Mouse (Mus musculus) left cerebral cortex, postnatal 10 days (tissue): ENCODE measurements at regions not wholly inside any gene's neighbourhood (a gene's known extent, or its start where the extent isn't known, plus 50 kb on each side); places are given as distances from the start of the nearest gene placed in this dataset.
A peak's percentile ranks its signal among the peaks of the same experiment; 100 is the strongest.

ENCODE experiments used
- DNase-seq, 2 experiments: peaks; one replicate each; pipeline ENCODE4 v3.0.0; 2021 to 2022; ENCODE audit warnings: low spot score in 2 of 2, mixed read lengths in 1 of 2; ENCODE audit errors: extremely low spot score in 1 of 2
- intact Hi-C: fragments of 180-260 bp; cut with DNase I; formaldehyde crosslinking; loops from one replicate; pipeline ENCODE4 v1.15.1; 2025

GRCm38 (mm10) chr15:62106518-62106975 is 1183.7 kb upstream of the A1bg start:
- DNase-seq = peak; percentile 65 to 97
- intact Hi-C loops = no loop called here

GRCm38 (mm10) chr15:62105483-62105882 is 1182.7 kb upstream of the A1bg start:
- intact Hi-C loops = no loop called here
- no peak for DNase-seq

GRCm38 (mm10) chr15:62104653-62105052 is 1181.8 kb upstream of the A1bg start:
- intact Hi-C loops = no loop called here
- DNase-seq = peak; percentile 20 to 52

DNA sequence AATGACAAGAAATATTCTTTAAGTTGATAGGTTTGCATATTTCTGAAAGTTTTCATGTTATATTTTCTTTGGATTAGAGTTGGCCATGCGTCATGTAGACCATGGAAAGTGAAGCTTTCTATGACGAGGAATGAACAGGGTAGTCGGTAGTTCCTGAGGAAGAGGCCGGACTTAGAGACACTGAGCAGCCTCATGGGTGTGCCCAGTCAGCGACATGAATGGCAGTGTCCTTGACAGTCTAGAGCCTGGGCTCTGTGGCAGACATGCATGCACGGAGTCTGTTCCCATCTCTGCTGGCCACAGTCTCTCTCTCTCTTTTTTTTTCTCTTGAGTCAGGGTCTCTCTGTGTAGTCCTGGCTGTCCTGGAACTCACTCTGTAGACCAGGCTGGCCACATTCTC is 1176.9 kb upstream of the A1bg start:
- no peak for DNase-seq
- intact Hi-C loops = no loop called here

DNA sequence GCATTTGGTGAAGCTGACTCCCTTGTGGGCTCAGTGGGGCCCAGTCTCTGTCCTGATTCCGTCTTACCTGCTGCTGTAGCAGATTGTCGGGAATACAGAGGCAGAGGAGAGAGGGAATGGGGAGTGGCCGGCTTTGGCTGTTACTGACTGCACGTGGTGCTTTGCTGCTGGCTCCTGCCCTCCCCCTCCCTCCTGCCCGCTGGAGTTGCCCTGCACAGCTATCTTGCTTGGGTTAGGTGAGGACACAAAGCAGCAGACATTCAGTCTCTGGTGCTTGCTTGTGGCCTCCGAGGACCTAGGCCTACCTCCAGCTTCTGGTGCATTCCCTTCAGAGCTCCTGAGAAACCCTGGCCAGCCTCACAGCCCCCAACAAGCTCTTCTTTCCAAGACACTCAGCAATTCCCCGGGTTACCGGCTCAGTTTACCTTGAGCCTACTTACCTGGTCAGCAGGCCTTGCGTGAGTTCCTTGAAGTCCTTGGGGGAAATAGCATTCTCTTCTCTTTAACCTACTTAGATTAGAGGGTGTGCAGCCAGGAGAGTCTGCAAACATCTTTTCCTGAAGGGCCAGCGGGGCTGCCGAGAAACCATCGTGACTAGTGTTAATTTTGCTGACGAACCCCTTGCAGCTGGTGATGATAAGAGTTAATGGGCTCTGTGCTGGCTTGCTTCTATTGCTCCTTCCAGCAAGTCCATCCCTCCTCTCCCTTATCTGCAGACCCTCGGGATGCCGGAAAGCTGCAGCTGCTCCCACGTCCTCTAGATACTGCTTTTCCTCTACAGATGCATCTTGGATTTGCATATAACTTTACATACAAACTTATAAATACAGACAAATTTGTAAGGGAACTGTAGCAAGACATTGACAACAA is 1176.2 kb upstream of the A1bg start:
- DNase-seq = peak in 1 of 2 experiments; percentile 30
- intact Hi-C loops = no loop called here

DNA sequence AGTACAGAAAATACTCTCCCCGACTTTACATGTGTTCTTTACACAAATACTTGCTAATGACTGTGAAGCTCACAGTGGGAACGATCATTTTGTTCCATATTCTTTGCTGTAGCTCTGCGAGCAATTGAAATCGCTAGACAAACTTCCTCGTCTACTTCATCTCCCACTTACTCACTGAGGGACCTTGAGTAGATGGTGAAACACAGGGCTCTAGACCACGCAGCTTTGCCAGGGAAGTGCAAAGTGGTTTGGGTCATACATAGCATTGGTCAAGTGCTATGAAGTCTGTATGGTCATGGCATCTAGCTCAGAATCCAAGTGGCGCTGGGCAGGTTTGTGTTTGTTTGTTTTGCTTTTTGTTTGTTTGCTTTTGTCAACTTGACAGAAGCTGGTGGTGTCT is 1174.0 kb upstream of the A1bg start:
- no peak for DNase-seq
- intact Hi-C loops = no loop called here

GRCm38 (mm10) chr15:62095198-62095597 is 1172.4 kb upstream of the A1bg start:
- DNase-seq = no peak
- intact Hi-C loops = no loop called here

DNA sequence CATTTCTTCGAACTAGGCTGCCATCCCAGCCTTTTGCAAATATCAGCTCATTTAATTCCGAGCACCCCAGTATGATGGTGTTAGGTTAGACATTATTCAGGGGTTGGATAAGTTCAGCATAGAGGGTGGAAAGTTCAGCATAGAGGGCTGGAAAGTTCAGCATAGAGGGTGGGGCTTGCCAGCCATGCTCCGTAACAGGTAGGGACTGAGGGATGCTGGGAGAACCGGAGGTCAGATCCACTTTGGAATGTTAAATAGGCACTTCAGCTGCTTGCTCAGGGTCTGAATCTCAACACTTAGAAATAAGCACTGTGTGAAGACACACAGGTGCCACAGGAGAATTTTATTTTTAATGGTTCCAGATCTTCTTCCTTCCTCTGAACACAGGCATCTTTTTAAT is 1170.9 kb upstream of the A1bg start:
- intact Hi-C loops = no loop called here

GRCm38 (mm10) chr15:62092671-62093185 is 1169.9 kb upstream of the A1bg start:
- no peak for DNase-seq
- intact Hi-C loops = no loop called here

More for the DNA sequence above, 1170.9 kb upstream of the A1bg start:
- no peak for DNase-seq

- DNase-seq = no peak
- intact Hi-C loops = no loop called here
These were observed 1169.2 kb upstream of the A1bg start for GRCm38 (mm10) chr15:62091746-62092659.

DNA sequence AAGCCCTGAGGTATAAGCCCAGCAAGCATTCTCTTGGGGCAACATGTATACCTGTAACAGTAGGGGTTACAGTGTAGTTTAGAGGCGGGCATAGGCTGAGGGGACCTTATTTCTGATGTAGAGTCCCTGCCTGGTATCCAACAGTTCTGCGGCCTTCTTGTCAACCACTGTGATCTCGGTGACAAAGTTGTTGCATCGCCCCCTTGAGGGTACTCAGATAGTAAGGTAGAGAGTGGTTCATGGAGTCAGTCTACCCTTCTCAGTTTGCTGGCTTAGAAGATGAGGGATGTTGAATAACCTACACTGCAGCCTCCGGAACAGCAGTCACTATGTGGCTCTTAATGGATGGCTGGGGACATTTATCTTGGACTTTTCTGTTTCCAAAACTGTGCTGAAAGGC is 1168.3 kb upstream of the A1bg start:
- DNase-seq = no peak
- intact Hi-C loops = no loop called here

GRCm38 (mm10) chr15:62088341-62088740 is 1165.5 kb upstream of the A1bg start:
- intact Hi-C loops = no loop called here

GRCm38 (mm10) chr15:62087755-62088154 is 1164.9 kb upstream of the A1bg start:
- DNase-seq = no peak
- intact Hi-C loops = no loop called here

More at GRCm38 (mm10) chr15:62088341-62088740, 1165.5 kb upstream of the A1bg start:
- DNase-seq = no peak

- no peak for DNase-seq
- intact Hi-C loops = no loop called here
These were observed 1163.2 kb upstream of the A1bg start for GRCm38 (mm10) chr15:62086037-62086436.

DNA sequence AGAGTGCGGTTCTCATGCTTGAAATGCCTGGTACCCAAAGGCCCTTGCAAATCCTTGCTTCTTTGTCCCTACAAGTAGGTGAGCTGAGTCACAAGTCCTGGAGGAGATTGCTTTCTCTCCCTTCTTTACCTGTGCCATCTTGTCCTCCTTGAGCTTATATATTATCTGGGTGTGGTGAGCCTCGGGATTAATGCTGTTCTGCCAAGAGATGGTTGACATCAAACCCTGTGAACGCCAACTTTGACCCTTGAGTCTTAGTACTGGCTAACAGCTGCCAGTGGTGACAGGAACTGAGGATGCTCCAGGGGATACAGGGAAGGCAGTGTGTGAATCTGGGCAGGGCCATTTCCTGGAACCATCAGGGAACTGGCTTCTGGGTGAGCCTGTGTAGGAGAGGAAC is 1160.5 kb upstream of the A1bg start:
- intact Hi-C loops = no loop called here
- DNase-seq = no peak

- DNase-seq = no peak
- intact Hi-C loops = no loop called here
These were observed 1159.7 kb upstream of the A1bg start for GRCm38 (mm10) chr15:62082539-62082938.

DNA sequence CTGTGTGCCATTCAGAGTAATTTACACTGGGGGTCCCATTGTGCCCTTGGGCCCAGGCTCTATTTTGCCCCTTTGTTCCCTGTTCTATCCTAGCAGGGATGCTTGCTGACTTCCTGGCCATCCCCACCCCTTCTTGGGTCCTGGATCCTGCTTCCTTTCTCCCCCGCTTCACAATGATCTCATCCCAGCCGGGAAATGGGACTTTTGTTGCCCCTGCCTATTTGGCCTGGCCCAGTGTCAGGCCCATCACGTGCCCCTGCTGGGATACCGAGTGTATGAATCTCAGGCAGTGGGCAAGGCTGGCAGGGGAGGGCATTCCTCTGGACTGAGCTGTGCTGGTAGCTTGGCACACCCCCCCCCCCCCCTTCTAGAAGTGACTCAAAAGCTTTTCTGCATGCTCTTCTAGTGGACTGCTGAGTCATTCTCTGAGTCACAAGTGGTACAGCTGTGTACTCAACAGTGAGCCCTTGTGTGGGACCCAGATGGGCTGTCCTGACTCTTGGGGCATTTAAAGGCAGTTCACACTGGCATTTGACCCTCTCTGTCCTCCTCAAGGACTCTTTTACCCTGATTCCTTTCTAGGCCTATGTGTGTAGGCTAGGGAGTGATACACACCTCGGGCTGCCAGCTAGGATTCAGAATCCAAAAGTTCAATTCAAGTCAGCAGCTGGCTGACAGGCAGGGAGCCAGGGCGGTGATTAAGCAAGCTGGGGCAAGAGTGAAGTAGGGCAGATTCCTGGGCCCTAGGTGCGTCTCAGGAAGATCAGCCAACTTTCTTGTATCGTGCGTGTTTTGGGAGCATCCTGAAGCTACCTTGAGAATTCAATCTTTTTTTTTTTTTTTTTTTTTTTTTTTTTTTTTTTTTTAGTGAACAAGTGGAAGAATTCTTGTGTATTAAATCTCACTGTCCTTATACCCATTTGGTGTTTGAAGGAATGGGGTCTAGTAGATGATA is 1156.6 kb upstream of the A1bg start:
- DNase-seq = peak; percentile 16 to 51
- intact Hi-C loops = no loop called here

DNA sequence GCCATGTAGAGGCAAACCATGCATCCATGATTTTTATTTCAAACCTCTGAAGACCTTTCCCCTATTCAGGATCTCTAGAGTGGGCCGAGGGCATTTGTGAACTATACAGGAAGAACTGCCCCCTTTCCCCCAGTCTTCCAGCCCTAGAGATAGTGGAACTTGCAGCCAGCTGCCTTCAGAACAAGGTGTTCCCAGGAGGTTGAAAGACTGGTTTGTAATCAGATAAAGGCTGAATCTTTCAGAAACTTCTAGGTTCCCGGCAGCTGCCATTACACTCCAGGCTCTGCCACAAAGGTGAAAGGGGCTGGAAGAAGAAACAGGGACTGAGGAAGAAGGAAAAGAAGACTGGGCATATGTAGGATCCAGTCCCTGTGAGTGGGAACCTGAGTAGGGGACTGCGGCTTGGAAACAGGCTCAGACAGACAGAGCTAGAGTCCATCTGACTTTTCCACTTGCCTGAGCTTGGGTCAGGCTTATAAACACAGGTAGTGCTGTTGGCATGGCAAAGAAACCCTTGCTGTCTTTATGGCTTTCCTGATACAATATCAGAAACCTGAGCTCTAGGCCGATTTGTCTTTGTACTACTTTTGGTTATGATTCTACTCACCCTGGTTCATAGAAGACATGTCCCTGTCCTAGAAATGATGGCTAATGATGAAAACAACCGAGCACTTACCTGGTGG is 1153.9 kb upstream of the A1bg start:
- DNase-seq = no peak
- intact Hi-C loops = no loop called here
